Mouse (Mus musculus): ENCODE results near the gene Rab11fip4.

Gene Rab11fip4

DNA sequence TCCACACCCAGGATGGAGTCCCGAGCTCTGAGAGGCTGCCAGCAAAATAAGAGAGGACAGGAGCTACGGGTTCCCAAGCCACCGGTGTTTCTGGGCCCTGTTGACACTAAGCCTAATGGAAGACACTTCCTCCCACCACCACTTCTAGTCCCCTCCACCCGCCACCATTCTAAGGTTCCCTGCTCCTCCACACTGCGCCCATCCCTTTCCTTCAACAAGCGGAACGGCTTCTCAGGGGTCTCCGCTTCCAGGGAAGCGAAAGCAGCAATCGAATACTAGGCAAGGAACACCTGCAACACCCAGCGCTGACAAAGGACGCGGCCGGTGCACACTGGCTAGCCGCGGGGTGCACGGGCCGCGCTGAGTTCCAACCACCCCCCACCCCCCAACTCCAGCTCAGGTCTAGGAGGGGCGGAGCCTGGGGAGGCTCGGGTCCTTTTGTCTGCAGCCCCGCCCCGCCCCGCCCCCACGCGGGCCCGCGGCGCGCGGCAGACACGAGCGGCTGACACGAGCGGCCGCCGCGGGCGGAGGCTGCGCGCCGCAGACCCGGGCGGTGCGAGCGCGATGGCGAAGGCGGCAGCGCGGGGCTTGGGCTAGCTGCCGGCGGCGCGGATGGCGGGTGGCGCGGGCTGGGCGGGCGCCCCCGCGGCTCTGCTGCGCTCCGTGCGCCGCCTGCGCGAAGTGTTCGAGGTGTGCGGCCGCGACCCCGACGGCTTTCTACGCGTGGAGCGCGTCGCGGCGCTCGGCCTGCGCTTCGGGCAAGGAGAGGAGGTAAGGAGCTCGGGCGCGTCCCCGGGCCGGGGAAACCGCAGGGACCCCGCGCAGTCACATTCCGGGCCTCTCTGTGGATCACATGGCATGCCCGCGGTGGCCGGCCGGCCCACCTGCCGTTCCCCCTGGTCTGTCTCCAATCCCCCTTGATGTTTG, at the start of gene Rab11fip4:
Rab11fip4 (plus strand) TSS at position 549 of the 927 bp plus-strand sequence.
- DNase-seq (ENCODE audit: low read depth, low spot score) = peak; percentile 32

DNA sequence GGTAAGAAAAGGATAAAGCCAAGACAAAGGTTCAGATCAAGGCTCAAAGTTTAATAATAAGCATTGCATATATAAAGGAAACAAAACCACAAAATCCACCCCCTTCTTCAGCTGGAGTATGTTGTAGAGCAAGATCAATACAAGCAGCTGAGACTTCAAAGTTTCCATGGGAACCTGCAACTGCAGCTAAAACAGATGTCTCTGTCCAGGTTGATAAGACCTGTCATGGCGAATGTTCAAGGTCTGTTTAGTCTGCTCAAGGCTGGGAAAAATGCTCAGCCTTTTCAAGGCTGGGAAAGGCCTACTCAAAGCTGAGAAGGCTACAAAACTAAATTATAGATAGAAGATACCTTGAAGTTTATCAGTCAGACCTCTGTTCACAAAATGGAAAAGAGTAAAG, 38.4 kb upstream of the Rab11fip4 start:
- DNase-seq (ENCODE audit: low read depth, low spot score) = no peak

DNA sequence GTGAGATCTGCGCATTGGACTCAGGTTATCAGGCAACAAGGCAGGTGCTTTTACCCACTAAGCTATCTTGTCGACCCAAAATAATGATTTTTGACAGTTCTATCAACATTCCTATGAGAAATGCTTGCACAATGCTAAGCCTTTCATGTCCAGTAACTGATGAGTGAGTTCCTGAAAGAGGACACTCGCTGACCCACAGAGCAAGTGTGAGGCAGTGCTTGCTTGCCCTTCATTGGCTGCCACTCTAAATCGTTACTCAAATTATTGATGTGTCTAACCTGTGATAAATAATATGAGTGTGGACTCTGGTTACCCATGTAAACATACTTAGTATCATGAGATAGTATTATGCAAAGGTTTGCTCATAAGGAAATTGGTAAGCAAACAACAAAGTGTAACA, 30.5 kb upstream of the Rab11fip4 start:
- DNase-seq (ENCODE audit: low read depth, low spot score) = no peak

DNA sequence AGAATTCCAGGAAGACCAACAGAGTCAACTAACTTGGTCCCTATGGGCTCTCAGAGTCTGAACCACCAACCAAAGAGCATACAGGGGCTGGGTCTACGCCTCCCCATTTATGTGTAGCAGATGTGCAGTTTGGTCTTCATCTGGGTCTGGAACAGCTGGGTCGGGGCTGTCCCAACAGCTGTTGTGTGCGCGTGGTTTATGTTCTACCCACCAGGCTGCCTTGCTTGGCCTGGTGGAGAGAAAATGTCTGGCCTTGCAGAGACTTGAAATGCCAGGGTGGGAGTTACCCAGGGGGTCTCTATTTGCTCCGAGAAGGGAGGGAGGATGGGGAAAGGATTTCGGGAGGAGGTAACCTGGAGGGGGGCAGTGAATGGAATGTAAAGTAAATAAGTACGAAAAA, 27.5 kb upstream of the Rab11fip4 start:
- DNase-seq (ENCODE audit: low read depth, low spot score) = no peak

DNA sequence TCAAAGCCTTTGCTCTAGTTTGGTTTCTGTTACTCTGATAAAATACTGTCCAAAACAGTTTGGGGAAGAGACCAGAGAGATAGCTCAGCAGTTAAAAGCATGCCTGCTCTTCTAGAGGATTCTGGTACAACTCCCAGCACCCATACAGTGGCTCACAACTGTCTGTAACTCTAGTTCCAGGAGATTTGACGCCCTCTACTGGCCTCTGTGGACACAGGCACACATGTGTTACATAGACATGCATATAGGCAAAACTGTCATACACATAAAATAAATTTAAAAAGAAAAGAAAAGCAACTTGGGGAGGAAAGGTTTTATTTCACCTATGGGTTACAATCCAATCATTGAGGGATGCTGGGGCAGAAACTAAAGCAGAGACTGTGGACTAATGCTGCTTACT, 24.1 kb upstream of the Rab11fip4 start:
- DNase-seq (ENCODE audit: low read depth, low spot score) = no peak

DNA sequence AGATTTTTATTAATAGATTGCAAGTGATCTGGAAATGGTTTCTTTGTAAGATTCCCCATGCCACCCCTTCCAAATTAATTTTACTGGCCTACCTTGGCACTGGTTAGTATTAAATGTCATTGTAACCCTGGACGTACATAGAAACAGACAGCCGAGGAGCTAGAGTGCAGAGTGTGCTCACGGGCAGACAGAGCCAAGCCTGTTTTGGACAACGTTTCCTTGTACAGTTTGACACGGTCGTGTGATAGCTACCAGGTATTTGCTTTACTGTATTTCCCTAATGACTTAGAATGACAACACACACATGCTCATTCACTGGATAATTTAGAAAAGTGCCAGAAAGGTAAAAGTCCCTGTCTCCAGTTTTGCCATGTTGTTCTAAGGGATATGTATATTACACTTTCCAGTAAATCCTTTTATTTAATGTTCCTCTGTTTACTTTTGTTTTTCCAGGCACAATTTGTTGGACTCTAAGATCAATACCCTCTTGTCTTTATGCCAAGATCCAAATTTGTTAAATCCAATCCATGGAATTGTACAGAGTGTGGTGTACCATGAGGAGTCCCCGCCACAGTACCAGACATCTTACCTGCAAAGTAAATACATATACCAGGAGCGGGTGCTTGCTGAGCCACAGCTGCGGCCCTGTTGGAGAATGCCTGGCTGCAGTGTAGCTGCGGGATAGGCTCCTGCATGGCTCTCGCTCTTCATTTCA, 22.7 kb upstream of the Rab11fip4 start:
- DNase-seq (ENCODE audit: low read depth, low spot score) = no peak

DNA sequence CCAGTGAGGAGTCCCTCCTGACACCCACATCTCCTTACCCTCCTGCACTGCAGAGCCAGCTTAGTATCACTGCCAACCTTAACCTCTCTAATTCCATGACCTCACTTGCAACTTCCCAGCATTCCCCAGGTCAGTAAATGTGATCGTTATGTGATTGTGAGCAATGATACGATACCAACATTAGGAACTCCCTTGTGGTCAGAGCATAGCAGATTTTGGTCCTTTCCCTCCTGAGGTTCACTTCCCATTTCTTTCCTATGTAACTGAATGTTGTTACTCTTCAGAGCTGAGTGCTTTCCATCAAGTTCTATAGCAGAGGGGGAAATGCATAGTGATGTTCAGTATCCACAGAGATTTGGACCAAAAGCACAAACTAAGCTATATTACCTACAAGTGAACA, 20.7 kb upstream of the Rab11fip4 start:
- no peak for DNase-seq (ENCODE audit: low read depth, low spot score)

DNA sequence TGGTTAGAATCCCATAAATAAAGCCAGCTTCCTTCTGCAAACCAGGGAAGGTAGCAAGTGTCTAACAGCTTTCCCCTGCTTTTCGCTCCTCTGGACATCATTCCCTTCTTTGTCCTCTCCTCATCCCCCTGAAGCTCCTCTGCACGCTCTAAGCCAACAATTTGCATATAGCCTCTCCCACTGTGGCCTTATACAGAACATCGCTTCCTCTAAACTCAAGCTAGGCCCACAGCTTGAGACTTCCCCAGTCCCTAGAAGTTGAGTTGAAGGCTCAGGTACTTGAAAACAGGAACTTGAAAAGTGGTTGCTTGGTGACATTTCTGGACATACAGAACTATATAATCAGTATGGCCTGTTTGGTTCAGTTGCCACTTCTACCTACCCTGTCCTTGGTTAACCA, 17.2 kb upstream of the Rab11fip4 start:
- DNase-seq (ENCODE audit: low read depth, low spot score) = no peak

DNA sequence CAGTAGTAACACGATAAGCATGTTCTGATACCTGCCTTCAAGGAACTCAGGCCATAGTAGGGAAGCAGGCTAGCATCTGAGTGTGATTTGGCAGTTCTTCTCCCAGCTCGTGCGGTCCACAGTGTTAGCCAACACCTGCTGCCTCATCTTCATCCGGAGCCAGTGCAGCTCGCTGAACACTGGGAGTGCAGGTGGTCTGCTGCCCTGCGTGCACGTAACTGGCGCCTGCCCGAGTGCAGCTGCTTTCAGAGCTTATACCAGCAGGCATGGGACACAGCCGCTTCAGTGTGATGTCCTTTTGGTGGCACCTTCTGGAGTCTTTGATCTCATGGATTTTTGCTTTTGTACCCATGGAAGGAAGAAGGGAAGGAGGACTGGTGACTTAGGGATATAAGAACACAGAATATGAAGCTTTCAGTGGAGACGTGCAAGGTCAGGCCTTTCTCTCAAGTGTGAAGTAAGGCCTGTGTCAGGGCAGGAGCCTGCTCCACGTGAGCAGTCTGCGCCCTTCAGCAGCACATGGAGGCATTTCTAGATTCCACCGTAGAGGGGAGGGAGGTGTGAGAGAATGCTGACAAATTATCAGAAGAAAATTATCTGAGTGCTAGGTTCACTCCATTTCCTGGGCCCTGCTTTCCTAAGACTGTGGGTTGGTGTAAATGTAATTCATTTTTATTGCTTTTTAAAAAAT, 15.5 kb upstream of the Rab11fip4 start:
- no peak for DNase-seq (ENCODE audit: low read depth, low spot score)

DNA sequence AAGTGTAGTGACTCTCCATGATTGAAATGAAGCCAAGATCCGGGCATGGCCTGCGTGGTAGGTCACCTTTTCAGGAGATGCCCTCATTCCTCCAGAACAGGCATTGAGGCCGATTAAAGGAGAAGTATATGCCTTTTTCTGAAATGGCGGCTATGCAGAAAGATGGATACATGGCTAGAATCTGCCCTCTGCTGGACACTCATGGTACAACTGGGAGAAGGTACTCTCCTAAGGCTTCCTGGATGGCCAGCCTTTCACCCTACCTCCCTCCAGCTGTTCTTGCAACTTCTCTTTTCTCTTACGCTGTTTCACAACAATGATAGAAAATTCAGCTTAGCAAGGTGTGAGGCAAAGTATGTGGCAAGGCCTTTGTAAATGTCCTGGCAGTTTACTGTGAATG, 13.3 kb upstream of the Rab11fip4 start:
- peak; percentile 41 for DNase-seq (ENCODE audit: low read depth, low spot score)

DNA sequence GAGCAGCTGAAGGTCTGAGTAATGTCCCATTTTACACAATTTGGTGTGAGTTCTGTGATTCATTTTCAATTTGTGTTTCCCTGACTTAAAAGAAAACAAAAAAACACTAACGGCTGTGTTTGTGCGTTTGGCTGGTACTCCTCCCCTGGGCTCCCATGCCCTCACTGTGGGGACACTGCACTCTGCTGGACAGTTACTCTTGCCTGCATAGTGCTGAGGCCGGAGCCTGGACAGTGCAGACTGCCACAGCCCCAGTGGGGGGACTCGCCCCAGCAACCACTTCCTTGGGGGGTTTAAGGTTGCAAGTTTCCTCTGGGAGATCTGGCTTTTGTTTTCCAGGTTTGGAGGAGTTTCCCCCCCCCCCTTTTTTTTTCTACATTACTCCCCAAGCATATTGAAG, 10.4 kb upstream of the Rab11fip4 start:
- no peak for DNase-seq (ENCODE audit: low read depth, low spot score)

DNA sequence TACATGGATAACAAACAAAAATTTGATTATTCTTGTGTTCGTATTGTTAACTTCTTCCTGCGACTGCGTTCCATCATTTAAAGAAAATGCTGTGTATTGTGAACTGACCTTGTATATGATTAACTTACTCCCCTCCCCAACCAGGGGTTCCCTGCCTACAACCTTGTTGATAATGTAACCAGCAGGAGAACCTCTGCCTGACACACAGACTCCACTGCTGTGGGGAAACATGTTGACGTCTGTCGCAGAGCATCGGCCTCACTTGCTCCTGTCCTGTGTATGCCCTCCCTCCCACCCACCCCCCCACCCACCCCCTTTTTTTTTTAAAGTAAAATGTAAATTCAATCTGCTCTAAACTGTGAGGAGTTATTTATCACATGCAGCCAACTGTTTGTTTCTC, 9.8 kb upstream of the Rab11fip4 start:
- no peak for DNase-seq (ENCODE audit: low read depth, low spot score)

DNA sequence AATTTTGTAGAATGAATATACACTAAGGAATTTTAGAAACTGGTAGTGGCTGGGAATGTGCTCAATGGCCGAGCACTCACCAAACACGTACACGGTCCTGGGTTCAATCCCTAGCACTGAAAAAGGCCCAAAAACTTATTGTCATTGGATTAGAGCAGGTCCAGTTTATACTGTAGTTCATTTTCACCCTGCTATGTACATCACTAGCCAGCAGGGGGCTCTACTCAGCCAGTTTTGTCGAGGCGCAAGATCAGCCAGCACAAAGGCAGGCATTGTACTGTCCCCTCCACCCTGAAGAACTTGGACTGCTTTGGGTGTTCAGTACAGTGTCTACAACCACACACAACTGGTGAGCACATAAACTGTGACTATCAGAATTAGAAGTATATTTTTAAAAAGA, 6.8 kb upstream of the Rab11fip4 start:
- peak; percentile 63 for DNase-seq (ENCODE audit: low read depth, low spot score)

DNA sequence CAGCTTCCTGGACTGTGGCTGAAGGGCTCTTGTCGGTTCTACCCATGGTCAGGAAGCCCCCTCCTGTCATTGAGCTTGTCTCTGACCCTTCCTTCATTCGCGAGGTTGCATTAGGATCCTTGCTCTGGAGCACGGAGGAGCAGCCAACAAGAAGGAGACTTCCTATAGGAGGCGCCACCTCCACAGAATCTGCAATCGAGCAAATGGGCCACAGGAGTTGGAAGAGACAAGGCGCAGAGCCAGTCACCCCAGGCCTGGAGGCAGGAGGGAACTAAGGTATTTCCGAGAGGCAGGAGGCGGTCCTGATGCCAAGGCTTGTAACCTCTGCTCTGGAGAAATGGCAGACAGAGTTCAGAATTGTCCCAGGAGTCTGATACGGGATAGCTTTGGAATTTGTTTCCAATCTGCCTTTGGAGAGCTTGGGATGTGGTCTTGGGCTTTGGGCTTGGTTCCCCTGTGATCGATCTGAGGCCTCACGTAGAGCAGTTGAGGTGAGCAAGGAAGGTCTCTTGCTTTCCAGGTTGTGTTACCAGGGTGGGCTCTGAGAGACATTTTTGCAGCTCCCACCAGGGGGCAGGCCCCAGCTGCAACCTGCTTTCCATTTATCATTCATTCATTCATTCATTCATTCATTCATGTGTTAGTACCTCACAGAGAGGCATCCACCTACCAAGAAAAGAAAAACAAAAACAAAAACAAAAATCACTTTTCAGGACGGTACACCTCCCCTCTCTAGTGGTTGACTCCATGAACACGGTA, 1.5 kb upstream of the Rab11fip4 start:
- DNase-seq (ENCODE audit: low read depth, low spot score) = no peak

DNA sequence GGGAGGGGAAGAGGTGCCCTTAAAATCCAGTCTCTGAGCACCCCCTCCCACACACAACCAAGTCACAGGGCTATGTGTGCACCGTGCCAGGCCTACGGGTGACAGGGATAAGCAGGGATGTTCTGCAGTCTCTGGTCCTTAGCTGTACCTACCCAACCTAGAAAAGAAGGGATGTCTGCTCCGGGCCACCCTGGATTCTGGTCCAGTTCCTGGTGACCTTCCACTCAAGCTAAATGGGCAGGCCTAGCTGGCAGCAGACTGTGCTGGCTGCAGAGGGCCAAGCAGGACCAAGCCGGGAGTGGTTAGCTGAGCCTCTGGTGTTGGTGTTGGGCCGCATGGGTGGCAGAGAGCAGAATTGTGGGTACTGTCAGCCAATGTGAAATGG, 571 bp downstream of the Rab11fip4 start:
- no peak for DNase-seq (ENCODE audit: low read depth, low spot score)

DNA sequence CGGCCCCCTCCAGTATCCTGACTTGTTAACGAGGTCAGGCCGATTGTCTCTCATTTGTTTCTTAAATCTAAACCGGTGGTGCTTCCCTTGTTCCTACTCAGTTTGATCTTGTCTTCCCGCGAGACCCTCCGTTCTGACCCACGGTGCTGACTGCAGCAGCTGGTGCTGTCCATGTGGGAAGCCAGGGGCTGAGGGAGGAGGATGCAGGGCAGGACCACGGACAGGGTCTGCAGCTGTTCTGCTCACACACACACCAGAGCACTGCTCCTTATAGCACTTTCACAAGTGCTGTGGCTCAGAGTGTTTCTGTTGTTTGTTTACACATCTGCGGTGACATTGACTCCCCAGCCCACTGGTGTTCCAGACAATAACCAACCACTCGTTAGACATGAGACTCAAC, 2.5 kb downstream of the Rab11fip4 start:
- peak; percentile 47 for DNase-seq (ENCODE audit: low read depth, low spot score)

DNA sequence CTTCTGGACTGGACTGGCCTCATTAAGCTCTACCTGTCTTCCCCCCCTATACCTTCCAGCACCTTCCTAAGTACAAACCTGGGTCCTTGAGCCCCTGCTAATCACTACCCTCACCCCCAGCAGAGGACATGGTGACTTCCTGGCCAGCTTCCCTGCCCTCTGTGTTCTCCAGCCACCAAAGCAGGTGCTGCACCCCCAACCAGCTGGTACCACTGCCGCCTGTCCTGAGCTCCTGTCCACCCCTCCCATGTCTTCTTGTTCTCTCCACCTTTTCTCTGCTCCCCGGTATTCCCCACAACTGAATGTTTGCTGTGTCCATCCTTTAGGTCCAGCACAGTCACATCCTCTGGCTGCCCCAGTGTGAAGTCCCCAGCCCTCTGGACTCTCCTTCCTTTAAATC, 19.4 kb downstream of the Rab11fip4 start:
- no peak for DNase-seq (ENCODE audit: low read depth, low spot score)

DNA sequence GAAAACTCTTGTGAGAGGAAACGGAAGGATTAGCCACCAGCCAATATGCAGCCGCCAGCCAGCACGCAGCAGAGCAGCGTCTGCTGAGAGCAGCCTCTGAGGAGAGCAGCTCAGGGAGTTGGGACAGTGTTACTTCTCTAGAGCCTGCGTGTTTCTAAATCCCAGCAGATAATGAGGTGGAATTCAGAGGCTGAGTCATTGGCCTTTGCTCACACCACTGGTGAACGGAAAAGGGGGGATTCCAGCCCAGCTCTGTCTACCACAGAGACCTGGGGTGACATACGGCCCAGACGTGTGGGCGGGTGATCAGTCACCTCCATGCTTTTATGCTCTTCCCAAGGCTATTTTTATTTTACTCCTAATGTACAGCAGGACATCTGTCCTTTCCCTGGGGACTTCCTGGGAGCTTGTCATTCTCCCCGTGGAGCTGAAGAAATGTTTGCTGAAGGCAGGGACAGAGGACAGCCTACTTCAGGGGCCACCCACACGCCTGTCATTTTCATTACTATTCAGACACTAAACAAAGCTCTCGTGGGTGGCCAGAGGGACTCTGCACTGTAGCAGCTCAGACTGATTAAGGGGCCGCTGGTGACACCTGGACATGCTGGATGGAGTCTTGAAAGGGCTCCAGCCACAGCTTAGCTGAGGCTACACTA, 20.1 kb downstream of the Rab11fip4 start:
- no peak for DNase-seq (ENCODE audit: low read depth, low spot score)

DNA sequence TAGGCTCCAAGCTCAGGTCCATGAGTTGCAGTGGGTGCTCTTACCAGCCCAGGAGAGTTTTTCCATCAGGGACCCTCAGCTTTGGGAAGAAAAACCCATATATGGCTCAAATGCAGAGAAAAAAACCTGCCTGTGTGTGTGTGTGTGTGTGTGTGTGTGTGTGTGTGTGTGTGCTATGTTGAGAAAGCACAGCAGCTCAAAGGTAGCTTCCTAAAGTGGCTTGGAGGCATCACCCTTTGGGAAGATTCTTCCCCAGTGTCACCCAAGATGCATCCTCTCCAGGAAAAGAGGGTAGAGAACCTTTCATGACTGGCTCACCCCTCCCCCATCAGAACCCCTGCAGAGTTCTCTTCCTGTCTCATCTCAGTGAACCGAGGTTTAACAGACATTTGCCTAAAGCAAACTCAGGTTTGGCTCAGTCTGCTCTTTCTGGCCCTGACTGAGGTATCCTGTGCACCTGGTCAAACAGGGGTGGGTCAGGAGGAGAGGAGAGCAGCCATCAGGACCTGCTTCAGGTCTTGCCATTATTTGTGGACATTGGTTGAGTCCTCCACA, 21.1 kb downstream of the Rab11fip4 start:
- no peak for DNase-seq (ENCODE audit: low read depth, low spot score)

DNA sequence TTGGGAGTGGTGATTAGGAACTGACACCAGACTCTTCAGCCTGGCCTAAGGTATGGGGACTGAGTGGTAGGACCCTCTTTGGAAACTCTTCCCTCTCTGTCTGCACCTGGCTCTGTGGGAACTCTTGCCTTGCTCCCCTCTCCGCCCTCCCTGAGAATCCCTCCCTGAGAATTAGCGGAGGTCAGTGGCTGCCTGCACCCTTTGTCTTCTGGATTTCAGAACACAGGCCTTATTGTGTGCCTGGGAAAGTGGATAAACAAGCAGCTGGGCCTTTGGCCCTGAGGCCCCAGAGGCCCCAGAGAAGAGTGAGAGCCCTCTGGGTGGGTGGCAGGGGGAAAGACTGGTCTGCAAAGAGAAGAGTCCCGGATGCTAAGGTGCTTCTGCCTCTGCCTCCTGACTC, 22.1 kb downstream of the Rab11fip4 start:
- no peak for DNase-seq (ENCODE audit: low read depth, low spot score)

DNA sequence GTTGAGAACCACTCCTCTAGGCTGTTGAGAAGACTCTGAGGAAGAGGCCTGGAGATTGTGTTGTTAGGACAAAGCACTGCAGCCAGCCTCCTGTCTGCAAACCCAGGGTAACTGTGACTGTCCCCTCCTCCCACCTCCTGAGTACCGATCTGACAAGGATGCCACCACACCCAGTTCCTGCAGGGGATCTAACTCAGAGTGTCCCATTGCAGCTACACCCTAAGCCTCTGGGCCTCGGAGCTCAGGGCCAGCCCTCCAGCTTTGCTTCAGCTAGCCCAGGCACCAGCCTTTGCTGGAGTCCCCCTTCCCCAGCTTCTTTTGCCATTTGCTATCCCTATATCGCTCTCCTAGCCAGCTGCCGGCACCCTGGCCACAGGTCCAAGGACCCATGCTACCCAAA, 22.7 kb downstream of the Rab11fip4 start:
- no peak for DNase-seq (ENCODE audit: low read depth, low spot score)
